Mouse (Mus musculus) embryonic fibroblast, embryonic 13.5 days (primary cell): ENCODE data around the gene Fbxw5. TPM values are rescaled to one million over a fixed set of nuclear protein-coding genes. Genes with fewer than 3 reads are reported as not detected.

Source experiments
- H3K27ac ChIP-seq: 2 replicates; pipeline ENCODE4 v1.5.1; 2012; ENCODE audit warnings: low read length, control low read depth, inconsistent platforms; ENCODE audit not compliant: insufficient read depth
- H3K4me1 ChIP-seq: 2 replicates; pipeline ENCODE4 v1.6.1; 2011; ENCODE audit warnings: low read length; ENCODE audit not compliant: control insufficient read depth, insufficient read depth
- H3K4me3 ChIP-seq: 2 replicates; pipeline ENCODE4 v1.5.1; 2011; ENCODE audit warnings: mild to moderate bottlenecking, control low read depth, low read length; ENCODE audit not compliant: insufficient read depth
- CTCF ChIP-seq: IDR thresholded peaks from 2 replicates; pipeline ENCODE4 v1.5.1; 2011; ENCODE audit warnings: mild to moderate bottlenecking, control low read depth, low read length, moderate library complexity, borderline replicate concordance; ENCODE audit not compliant: insufficient read depth
- POLR2A ChIP-seq: IDR thresholded peaks from 2 replicates; pipeline ENCODE4 v1.6.1; 2011; ENCODE audit warnings: low read depth, mild to moderate bottlenecking, control low read depth, low read length, moderate library complexity
- polyA plus RNA-seq: library from polyadenylated mRNA; stranded (reverse); fragments of >200 nt; gene quantifications from 2 replicates; pipeline ENCODE4 v1.2.4, GENCODE M21; 2011; ENCODE audit warnings: low read depth; ENCODE audit not compliant: missing spikeins, insufficient read length

Fbxw5 gene
- polyA plus RNA-seq, 1 experiment = 40.7 TPM

DNA sequence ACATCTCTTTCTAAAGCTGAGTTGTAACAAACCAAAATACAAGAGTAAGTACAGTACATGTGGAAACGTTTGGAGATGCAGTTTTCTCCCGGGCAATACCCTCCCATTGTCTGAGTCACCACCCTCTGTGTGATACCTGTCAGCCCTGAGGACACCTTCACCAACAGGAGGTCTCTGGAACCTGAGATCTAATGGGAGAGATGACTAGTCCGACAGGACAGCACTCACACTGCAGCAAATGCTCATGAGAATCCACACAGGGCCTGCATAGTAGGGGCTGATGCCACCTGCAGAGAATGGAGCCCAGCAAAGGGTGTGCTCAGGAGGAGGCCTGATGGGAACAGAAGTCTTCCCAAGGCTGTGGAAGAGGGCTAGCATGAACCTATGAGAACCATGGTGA is 39.1 kb upstream of the Fbxw5 start:
- H3K27ac ChIP-seq = no peak overlapping the region
- H3K4me3 ChIP-seq = peak overlapping the region; percentile 16; the same call in 1 of the 2 replicates
- TF ChIP-seq CTCF (no peak), POLR2A (no peak)
- H3K4me1 ChIP-seq = no peaks in the 10 kb centered on the region

- no peak overlapping the region for H3K4me3 ChIP-seq
- no peak overlapping the region for H3K27ac ChIP-seq
- H3K4me1 ChIP-seq = no peaks in the 10 kb centered on the region
- TF ChIP-seq POLR2A = no peak
- no peak for TF ChIP-seq CTCF
Measured at GRCm38 (mm10) chr2:25463630-25464029, 36.9 kb upstream of the Fbxw5 start.

DNA sequence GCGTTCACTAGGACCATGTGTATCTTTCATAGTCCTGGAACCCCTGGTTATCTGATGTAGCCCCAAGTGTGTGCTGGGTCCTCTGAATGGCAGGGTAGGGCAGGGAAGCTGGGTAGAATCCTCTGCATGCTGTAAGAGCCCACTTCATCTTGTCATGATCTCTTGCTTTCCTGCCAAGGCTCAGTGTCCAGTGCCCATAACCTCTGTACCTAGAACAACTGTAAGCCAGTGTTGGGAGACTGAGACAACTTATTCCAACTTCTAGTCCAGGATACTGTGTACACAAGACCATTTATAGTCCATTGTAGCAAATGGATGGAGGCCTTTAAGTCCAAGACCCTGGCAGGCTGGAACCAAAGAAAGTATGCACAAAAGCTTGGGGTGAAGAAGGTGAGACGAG is 35.3 kb upstream of the Fbxw5 start:
- H3K27ac ChIP-seq = no peak overlapping the region
- no peaks in the 10 kb centered on the region for H3K4me1 ChIP-seq
- TF ChIP-seq POLR2A (no peak), CTCF (no peak)
- no peak overlapping the region for H3K4me3 ChIP-seq

GRCm38 (mm10) chr2:25465816-25466635 is 34.5 kb upstream of the Fbxw5 start:
- H3K27ac ChIP-seq = no peak overlapping the region
- H3K4me1 ChIP-seq = no peaks in the 10 kb centered on the region
- TF ChIP-seq CTCF (no peak), POLR2A (no peak)
- H3K4me3 ChIP-seq = no peak overlapping the region

- TF ChIP-seq POLR2A (no peak), CTCF (no peak)
- no peak overlapping the region for H3K27ac ChIP-seq
- H3K4me3 ChIP-seq = no peak overlapping the region
- H3K4me1 ChIP-seq = no peaks in the 10 kb centered on the region
Measured at GRCm38 (mm10) chr2:25467606-25468303, 32.8 kb upstream of the Fbxw5 start.

DNA sequence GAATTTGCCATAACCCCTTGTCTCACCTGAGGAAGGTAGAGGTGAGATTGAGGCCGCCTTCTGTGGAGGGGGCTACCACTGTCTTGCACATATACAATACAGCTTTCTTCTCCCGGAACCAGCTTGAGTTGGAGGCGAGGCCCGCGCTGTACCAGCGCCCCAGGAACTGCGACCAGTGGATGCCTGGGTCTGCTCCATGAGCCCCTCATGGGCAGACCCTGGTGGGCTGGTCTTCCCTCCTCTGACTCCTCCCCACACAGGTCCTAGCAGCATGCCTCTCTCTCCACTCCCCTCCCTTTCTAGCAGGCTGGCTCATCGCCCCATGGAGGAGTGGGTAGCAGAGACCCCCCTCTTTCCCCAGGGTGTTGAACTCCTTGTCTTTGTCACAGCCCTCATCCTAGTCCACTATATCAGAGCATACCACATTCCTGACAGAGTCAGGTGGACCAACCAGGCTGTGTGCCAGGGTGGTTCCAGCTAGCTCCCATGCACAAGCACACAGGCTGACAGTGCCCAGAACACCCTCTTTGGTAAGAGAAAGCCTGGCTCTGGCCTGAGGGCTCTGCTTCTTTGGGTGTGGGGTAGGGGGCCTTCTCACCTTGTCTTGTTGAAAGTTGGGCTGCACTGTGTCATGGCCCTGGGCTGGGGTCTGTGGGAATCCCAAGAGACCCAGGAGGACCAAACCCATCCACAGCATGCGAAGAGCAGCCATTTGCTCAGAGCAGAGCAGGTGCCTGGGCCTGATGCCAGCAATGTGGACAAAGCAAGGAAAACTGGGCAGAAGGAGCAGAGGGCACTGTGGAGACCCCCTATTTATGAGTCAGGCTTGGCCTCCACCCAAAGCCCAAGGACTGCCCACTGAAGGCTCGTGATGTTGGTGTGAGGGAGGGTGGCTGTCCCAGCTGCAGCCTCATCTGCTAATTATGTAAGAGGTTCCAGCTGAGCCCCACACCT is 31.3 kb upstream of the Fbxw5 start:
- TF ChIP-seq POLR2A (no peak), CTCF (no peak)
- Histone ChIP-seq H3K4me3 (no peak overlapping the region), H3K27ac (no peak overlapping the region), H3K4me1 (no peaks in the 10 kb centered on the region)

DNA sequence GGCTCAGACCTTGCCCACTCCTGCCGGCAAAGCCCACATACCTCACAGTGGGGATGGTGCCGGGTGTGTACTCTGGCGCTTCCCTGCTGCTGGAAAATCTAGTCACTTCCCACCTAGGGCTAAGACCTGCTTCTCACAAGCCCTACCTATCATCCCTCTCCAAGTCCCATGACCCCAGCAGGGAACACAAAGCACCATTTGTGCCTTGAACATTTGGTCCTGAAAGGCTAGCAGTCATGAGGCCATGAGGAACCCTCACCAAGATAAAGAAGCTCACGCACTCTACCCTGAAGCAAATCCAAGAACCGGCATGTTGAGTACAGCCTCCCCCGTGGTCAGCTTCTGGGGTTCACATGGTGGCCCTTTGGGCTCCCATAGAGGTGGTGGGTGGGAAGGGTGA is 30.6 kb upstream of the Fbxw5 start, which contains the start of gene Ptgds:
Gene Ptgds (minus strand): TSS at position 78 of the 400 bp plus-strand sequence.
- Histone ChIP-seq H3K27ac (no peak within 1 kb of the TSS), H3K4me3 (no peak within 1 kb of the TSS), H3K4me1 (no peaks in the 10 kb centered on the region)
- TF ChIP-seq POLR2A (no peak), CTCF (no peak)

- TF ChIP-seq POLR2A (no peak), CTCF (no peak)
- Histone ChIP-seq H3K27ac (no peak overlapping the region), H3K4me3 (no peak overlapping the region), H3K4me1 (no peaks in the 10 kb centered on the region)
Measured at GRCm38 (mm10) chr2:25472550-25472949, 28.0 kb upstream of the Fbxw5 start.

DNA sequence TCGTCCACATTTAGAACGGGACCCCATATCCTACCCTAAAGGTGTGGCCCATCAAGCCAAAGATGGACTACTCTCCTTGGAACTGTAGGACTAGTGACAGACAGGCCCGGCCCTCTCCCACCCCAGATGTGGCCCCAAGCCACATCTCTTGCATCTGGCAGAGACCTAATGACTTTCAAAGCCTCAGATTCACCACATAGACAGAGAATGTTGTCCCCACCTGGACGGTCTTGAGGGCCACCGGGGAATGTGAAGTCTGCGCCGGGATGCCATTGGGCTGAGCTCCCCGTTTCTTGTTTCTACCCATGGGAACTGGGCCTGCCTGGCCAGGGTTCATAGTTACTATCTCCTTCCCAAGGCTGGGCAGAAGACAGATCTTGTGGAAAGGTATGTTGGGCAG is 23.0 kb upstream of the Fbxw5 start:
- no peak overlapping the region for H3K4me3 ChIP-seq

More for the DNA sequence above, 23.0 kb upstream of the Fbxw5 start:
- Histone ChIP-seq H3K4me1 (no peaks in the 10 kb centered on the region), H3K27ac (no peak overlapping the region)
- TF ChIP-seq CTCF (no peak), POLR2A (no peak)
